Mouse (Mus musculus) embryonic facial prominence, embryonic 10.5 days (tissue): ENCODE measurements at regions not wholly inside any gene's neighbourhood (a gene's known extent, or its start where the extent isn't known, plus 50 kb on each side); places are given as distances from the start of the nearest gene placed in this dataset.
A peak's percentile ranks its signal among the peaks of the same experiment; 100 is the strongest.

Experiments used
- DNase-seq: peaks from one replicate; pipeline ENCODE4 v3.0.0-alpha.2; 2017; ENCODE audit warnings: low spot score
- H3K27ac ChIP-seq: fragments of 300-500 bp; sonication (generic); replicated peaks from 2 replicates; pipeline ENCODE4 v1.5.1; 2016; ENCODE audit warnings: mild to moderate bottlenecking
- H3K27me3 ChIP-seq: fragments of 300-500 bp; sonication (generic); replicated peaks from 2 replicates; pipeline ENCODE4 v1.6.1; 2016; ENCODE audit warnings: low read depth, mild to moderate bottlenecking; ENCODE audit not compliant: poor library complexity, severe bottlenecking
- H3K36me3 ChIP-seq: fragments of 300-500 bp; sonication (generic); replicated peaks from 2 replicates; pipeline ENCODE4 v1.6.1; 2016; ENCODE audit warnings: mild to moderate bottlenecking, moderate library complexity
- H3K4me1 ChIP-seq: fragments of 300-500 bp; sonication (generic); 2 replicates; pipeline ENCODE4 v1.6.1; 2016
- H3K4me3 ChIP-seq: fragments of 300-500 bp; sonication (generic); 2 replicates; pipeline ENCODE4 v1.5.1; 2016; ENCODE audit warnings: mild to moderate bottlenecking, moderate library complexity
- H3K9me3 ChIP-seq: fragments of 300-500 bp; sonication (generic); 2 replicates; pipeline ENCODE4 v1.6.1; 2016; ENCODE audit warnings: mild to moderate bottlenecking
- WGBS: fragments of 180-500 bp; shearing (Covaris S2); methylation state at CpG from one replicate; pipeline ENCODE4 v1.1.7; 2016; 5-methylcytosine and 5-hydroxymethylcytosine counted together

- no peak for DNase-seq
- WGBS, result 65% methylated on average over 4 of the region's 4 CpGs
Observed at GRCm38 (mm10) chr1:52553871-52554270, 53.4 kb upstream of the Nab1 start.

GRCm38 (mm10) chr1:52565812-52566211, 64.7 kb upstream of the Nemp2 start:
- Histone ChIP-seq H3K4me3 (no peak overlapping the region), H3K27ac (no peak overlapping the region), H3K36me3 (no peaks in the 10 kb centered on the region), H3K9me3 (no peaks in the 10 kb centered on the region), H3K27me3 (no peaks in the 10 kb centered on the region), H3K4me1 (no peaks in the 10 kb centered on the region; the same call in 1 of the 2 replicates)
- no peak for DNase-seq
- WGBS, result 45% methylated on average over 6 of the region's 6 CpGs

More at GRCm38 (mm10) chr1:52553871-52554270, 53.4 kb upstream of the Nab1 start:
- no peaks in the 10 kb centered on the region for H3K36me3 ChIP-seq
- H3K27ac ChIP-seq, result no peak overlapping the region
- H3K4me3 ChIP-seq, result no peak overlapping the region
- H3K9me3 ChIP-seq, result no peaks in the 10 kb centered on the region
- no peaks in the 10 kb centered on the region for H3K4me1 ChIP-seq
- H3K27me3 ChIP-seq, result no peaks in the 10 kb centered on the region

DNA sequence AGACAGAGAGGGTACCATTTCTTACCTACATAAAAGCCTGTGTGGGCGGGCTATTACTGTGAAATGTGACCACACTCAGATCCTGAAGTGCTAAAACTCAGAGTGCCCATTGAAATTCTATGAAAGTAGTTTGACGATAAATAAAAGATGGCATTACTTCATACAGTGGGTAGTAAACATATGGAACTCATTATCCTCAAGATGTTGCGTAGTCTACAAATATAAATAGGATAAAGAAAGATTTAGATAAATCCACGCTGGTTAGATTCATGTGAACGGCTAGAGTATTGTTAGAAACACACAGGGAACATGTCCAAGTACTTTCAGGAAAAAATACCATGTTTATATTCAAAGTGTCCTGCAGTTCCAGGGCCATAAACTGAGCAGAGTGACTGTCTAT, 58.8 kb upstream of the Nemp2 start:
- Histone ChIP-seq H3K27ac (no peak overlapping the region), H3K36me3 (no peaks in the 10 kb centered on the region), H3K27me3 (no peaks in the 10 kb centered on the region), H3K9me3 (no peaks in the 10 kb centered on the region), H3K4me3 (no peak overlapping the region), H3K4me1 (no peaks in the 10 kb centered on the region)
- WGBS, result 83% methylated on average over 5 of the region's 5 CpGs
- DNase-seq, result no peak

DNA sequence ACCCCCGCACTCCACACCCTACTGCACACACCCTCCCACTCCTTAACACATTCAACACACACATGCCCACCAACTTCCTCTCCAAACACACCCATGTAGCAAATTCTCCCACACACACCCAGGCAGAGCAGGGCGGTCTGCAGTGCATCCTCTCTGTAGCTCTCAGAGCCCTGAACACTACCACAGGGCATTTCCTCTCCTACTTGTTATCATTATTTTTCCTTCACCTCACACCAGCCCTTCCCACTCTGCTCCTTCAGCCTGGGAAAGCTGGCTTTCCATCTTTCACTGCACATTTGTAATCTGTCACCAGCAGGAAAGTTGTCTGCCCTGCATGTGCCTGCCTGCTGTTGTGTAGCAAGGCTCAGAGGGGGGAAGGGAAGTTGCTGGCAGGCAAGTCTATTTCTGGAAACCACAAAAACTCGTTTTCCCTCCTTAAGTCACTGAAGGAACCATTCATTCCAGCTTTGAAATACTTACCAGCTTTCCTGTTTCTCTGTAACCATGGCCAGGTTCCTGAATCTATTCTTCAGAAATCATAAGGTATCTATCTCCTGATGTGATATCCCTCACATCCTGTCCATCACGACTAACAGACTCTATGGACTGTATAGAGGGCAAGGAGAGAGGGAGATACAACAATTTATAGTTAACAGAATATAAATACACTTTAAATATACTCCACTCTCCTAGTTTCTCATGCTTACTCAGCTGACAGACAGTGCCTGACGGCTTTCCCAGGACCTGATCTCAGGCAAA, 52.0 kb upstream of the Nemp2 start:
- 39% methylated on average over 5 of the region's 5 CpGs for WGBS
- Histone ChIP-seq H3K9me3 (no peaks in the 10 kb centered on the region), H3K4me1 (peaks cover 12% of the 10 kb centered on the region), H3K4me3 (no peak overlapping the region), H3K27me3 (no peaks in the 10 kb centered on the region), H3K27ac (peak overlapping the region; percentile 59), H3K36me3 (no peaks in the 10 kb centered on the region)
- peak; percentile 36 for DNase-seq

- no peak for DNase-seq
- peaks cover 12% of the 10 kb centered on the region for H3K4me1 ChIP-seq
- no peaks in the 10 kb centered on the region for H3K27me3 ChIP-seq
- no peak overlapping the region for H3K4me3 ChIP-seq
- 92% methylated on average over 4 of the region's 4 CpGs for WGBS
- H3K36me3 ChIP-seq, result no peaks in the 10 kb centered on the region
- H3K9me3 ChIP-seq, result no peaks in the 10 kb centered on the region
- no peak overlapping the region for H3K27ac ChIP-seq
Observed at GRCm38 (mm10) chr1:52580132-52580896, 50.2 kb upstream of the Nemp2 start.
